Mouse (Mus musculus) neutrophil, adult 5-6 weeks (primary cell): Measurements from ENCODE around the gene Evi2b. TPM values are rescaled to one million over a fixed set of nuclear protein-coding genes. Genes with fewer than 3 reads are reported as not detected.

Experiments
- ATAC-seq: fragments of 151-379, 151-347 bp; 2 replicates; pipeline ENCODE4 v1.8.0; 2017; ENCODE audit warnings: mild to moderate bottlenecking, moderate TSS enrichment; ENCODE audit not compliant: insufficient number of reproducible peaks, poor library complexity, low FRiP score, severe bottlenecking; ENCODE audit errors: extremely low read depth
- total RNA-seq: library from RNA; stranded (forward); fragments of 200-1000 nt; gene quantifications from 2 replicates; pipeline ENCODE4 v1.2.3, GENCODE M21; 2017

The Evi2b gene
- total RNA-seq, result 266 and 276 TPM in 2 replicates

DNA sequence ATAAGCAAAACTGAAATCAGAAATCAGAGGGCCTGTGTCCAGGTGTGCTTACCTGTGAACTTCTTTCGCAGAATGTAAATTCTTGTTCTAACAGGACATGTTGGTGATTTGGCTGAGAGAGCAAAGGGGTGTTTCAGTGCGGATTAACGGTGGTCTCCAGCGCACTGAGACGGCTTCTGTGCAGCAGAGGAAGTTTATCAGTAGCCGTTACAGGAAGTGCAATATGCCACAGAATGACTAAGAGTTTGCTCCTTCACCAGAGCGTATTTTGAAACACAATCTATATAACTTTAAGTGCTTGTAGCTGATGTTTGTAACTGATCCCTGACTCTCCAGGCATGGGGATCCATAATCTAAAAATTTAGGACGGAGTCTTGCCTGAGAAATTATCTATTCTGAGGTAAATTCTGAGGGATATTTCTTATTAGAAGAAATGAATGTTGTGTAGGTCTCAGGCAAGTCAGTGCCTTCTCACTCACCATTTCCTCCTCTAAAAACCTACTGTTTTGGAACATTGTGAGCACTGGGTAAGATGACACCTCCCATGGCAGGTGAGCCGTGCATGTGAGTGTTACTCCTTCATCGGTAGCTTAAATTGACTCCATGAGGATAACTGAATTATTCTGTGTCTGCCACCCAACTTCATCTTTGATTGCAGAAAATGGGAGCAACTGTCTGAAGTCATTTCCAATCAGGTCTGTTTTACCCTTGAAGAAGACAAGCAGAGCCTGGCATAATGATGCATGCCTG is at the start of gene Evi2b:
Gene Evi2b (minus strand): TSS at position 203 of the 750 bp plus-strand sequence.
- 0 out of 2 replicates have a peak, but pooled peaks have one; percentile 25 for ATAC-seq

GRCm38 (mm10) chr11:79570319-79570718 is 46.8 kb upstream of the Evi2b start:
- ATAC-seq, result no peak

DNA sequence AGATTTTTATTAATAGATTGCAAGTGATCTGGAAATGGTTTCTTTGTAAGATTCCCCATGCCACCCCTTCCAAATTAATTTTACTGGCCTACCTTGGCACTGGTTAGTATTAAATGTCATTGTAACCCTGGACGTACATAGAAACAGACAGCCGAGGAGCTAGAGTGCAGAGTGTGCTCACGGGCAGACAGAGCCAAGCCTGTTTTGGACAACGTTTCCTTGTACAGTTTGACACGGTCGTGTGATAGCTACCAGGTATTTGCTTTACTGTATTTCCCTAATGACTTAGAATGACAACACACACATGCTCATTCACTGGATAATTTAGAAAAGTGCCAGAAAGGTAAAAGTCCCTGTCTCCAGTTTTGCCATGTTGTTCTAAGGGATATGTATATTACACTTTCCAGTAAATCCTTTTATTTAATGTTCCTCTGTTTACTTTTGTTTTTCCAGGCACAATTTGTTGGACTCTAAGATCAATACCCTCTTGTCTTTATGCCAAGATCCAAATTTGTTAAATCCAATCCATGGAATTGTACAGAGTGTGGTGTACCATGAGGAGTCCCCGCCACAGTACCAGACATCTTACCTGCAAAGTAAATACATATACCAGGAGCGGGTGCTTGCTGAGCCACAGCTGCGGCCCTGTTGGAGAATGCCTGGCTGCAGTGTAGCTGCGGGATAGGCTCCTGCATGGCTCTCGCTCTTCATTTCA is 44.8 kb upstream of the Evi2b start:
- ATAC-seq, result no peak

DNA sequence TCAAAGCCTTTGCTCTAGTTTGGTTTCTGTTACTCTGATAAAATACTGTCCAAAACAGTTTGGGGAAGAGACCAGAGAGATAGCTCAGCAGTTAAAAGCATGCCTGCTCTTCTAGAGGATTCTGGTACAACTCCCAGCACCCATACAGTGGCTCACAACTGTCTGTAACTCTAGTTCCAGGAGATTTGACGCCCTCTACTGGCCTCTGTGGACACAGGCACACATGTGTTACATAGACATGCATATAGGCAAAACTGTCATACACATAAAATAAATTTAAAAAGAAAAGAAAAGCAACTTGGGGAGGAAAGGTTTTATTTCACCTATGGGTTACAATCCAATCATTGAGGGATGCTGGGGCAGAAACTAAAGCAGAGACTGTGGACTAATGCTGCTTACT is 43.4 kb upstream of the Evi2b start:
- ATAC-seq, result no peak

GRCm38 (mm10) chr11:79563493-79563892 is 39.9 kb upstream of the Evi2b start:
- no peak for ATAC-seq

- ATAC-seq, result no peak
Observed at GRCm38 (mm10) chr11:79560536-79560935, 37.0 kb upstream of the Evi2b start.

- ATAC-seq, result no peak
Observed at GRCm38 (mm10) chr11:79552622-79553021, 29.1 kb upstream of the Evi2b start.

- ATAC-seq, result no peak
Observed at GRCm38 (mm10) chr11:79536293-79536692, 12.7 kb upstream of the Evi2b start.

DNA sequence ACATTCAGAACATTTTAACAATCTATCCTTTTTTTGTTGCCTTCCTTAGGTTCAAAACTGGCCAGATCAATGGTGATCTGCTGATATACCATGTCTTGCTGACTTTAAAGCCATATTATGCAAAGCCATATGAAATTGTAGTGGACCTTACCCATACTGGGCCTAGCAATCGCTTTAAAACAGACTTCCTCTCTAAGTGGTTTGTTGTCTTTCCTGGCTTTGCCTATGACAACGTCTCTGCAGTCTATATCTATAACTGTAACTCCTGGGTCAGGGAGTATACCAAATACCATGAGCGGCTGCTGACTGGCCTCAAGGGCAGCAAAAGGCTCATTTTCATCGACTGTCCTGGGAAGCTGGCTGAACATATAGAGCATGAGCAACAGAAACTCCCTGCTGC is 12.0 kb upstream of the Evi2b start:
- ATAC-seq, result no peak

DNA sequence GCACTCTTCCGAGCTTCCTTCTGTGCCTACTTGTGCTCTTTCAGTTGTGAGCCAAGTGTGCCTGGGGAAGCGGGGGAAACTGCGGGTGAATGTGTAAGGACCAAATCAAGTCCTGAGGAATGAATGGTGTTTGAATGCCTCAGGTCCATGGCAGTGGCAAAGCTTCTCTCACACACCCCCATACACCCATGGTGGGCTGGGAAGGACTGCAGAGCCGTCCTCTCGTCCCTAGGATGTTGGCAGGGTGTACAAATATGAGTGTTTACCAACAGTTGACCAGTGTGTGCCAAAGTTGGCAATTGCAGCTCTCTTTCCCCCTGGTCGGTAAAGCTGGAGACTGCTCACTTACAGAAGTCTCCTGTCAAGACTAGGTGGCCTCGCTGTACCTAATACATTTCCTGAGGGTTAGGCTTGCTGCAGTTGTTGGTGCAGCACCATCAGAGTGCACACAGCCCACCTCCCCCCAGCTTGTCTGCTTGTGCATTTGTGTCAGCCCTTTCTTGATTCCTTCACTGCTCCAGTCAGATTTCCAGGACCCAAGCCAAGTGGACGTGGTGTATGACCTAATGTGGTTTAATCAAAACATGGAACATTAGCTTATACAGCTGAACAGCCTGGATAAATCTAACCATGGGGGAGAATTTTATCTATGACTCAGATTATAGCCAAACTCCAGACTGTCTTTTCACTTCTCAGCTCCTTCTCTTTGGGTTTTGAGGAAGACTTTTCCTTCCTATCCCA is 10.6 kb upstream of the Evi2b start:
- ATAC-seq, result no peak

GRCm38 (mm10) chr11:79533311-79533710 is 9.7 kb upstream of the Evi2b start:
- ATAC-seq, result no peak

GRCm38 (mm10) chr11:79531485-79531884 is 7.9 kb upstream of the Evi2b start:
- no peak for ATAC-seq

GRCm38 (mm10) chr11:79530774-79531173 is 7.2 kb upstream of the Evi2b start:
- no peak for ATAC-seq

DNA sequence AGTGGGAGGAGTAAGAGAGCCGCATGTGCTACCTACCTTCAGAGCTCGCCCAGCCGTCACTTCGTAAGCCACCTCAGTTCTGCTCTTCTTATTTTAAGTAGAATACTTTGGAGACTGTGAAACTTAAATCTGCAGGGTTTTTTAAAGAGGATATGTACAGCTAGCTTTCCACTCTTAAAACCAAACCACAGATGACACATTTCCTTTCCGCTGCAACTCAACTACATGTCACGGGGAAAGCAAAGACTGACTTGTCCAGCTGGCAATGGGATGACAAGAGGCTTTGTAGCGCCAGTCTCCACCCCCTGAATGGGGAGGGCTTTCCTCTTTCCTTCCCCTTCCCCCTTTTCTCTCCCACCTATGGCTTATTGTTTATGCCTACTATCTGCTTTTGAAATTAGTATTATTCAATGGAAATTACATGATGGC is 6.8 kb upstream of the Evi2b start, which contains the start of the genes Evi2 and Evi2a:
Gene Evi2 (minus strand): TSS at position 257 of the 429 bp plus-strand sequence.
Gene Evi2a (minus strand): TSS at position 277 of the 429 bp plus-strand sequence.
- peak; percentile 39 for ATAC-seq

GRCm38 (mm10) chr11:79529736-79530135 is 6.2 kb upstream of the Evi2b start:
- no peak for ATAC-seq

- ATAC-seq, result no peak
Observed at GRCm38 (mm10) chr11:79529226-79529625, 5.7 kb upstream of the Evi2b start.

DNA sequence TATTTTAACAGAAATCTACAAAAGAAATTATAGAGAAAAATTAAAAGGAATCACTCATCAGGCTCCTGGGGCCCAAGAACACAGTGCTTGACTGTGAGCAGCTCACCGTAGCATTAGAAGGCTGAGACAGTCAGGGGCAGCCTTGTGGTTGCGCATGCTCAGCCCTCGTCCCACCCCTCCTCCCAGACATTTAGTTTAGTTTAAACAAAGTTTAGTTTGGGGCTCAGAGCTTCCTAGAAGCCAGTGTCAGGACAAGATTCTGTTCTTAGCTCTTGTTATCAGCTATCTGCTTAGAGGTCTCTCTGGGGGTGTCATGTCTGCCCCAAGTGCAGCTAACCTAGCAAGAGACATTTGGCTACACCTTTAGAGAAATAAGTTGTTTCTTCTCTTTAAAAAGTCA is 5.0 kb upstream of the Evi2b start:
- no peak for ATAC-seq

DNA sequence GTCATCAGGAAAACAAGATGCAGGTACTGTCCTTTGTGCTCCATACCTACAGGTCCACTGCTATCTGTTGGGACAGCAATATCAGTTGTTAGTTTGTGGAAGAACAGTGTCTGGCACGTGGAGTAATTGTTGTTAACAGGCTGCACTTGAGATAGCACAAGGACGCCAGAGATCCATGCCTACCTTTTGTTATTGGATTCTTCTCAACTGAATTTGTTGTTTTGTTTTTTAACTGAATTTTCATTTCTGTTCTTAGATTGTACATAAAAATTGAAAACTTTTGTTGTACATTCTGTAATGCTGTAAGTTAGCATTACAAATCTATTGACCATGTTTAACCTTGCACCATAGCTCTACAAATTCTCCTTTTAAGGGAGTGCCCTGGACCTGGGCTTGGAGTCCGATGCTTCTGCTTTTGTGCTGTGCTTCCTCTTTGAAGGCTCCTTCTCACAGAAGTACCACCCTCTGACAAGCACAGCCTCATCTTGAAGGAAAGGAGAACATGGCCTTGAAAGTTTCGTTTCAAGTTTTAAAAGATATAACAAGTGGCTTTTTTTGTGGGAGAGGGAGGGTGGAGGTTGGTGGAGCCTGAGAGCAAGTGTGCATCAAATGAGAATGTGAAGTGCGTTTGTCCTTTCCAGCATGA is 4.3 kb upstream of the Evi2b start:
- peak; percentile 79 for ATAC-seq
